Mouse (Mus musculus) B cell, adult (primary cell): ENCODE results near the gene Ttc30a2. TPM values are rescaled to one million over a fixed set of nuclear protein-coding genes. Genes with fewer than 3 reads are reported as not detected.

Experiments
- total RNA-seq: library from RNA; stranded (reverse); gene quantifications from 4 replicates; pipeline ENCODE4 v1.2.4, GENCODE M21; 2023; ENCODE audit not compliant: inconsistent age

Ttc30a2 gene
- total RNA-seq = not detected in 4 replicates

GRCm38 (mm10) chr2:75977752-75978368, at the start of gene Ttc30a2:
Gene Ttc30a2 (minus strand): TSS chr2:75978170.

GRCm38 (mm10) chr2:75981440-75982081, 3.6 kb upstream of the Ttc30a2 start, which contains the start of gene Ttc30a1:
Gene Ttc30a1 (minus strand): TSS chr2:75981967.

DNA sequence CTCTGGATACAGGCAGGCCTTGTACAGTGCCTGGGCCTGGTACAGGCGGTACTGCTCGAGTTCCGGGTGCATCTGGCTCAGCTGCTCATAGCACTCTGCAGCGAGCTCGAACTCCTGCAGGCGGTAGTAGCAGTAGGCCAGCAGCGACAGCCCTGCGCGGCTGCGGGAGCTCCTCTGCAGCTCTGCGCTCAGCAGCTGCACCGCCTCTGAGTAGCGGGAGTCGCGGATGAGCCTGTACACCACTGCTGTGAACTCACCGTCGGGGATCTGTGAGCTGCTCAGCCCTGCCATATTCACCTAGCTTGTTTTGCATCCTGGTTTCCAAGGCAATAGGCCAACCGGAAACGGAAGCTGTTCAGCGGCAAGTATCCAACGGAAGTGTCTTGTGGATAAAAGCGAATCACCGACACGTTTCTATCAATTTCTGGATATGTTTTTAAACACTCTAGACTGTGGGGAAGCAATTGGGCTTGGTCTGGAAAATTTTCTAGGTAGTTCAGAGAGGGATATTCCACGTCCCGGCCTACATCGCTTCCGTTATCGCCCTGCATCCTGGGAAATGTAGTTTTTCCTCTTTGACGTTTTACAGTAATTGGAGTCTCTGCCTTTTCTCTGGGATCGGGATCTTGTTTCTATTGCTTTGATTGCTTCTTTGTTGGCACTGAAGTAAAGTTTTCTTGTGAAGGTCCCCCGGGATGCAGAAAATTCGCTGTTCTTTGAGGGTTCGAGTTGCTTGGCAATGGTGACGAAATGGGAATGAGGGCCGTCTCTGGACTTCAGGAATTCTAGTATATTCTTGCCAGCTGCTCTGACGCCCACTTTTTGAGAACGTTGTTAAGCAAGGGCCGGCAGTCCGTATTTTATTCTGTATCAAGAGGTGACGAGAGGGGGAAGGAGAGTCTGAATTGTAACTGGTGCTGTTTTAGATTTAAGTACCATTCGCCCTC, 39.6 kb downstream of the Ttc30a2 start, which contains the start of gene Ttc30b:
Gene Ttc30b, minus strand, starts transcription at position 469 of the 947 bp plus-strand sequence.

Other genes starting within 250 kb of the Ttc30a2 start
- 37.2 to 48.9 TPM (median 42.2 TPM) in 4 replicates for gene Agps, start 146.0 kb downstream of the Ttc30a2 start, total RNA-seq
- gene Ttc30b, start 39.6 kb downstream of the Ttc30a2 start, total RNA-seq = 3.4 to 5.1 TPM (median 4.0 TPM) in 4 replicates
- 1.8 to 2.3 TPM (median 2.1 TPM) in 4 replicates for gene Ttc30a1, start 3.8 kb upstream of the Ttc30a2 start, total RNA-seq